Mouse (Mus musculus): ENCODE results near the gene Psph.

Gene Psph

GRCm38 (mm10) chr5:129724834-129725773 lies 62.1 kb downstream of the Psph start, which contains the start of gene Nipsnap2:
Gene Nipsnap2, plus strand, starts transcription at chr5:129725063.
- peaks cover 65% of the 10 kb centered on the region for H3K4me1 ChIP-seq (replicated peaks; ENCODE audit: low read depth, low read length)
- no peaks in the 10 kb centered on the region; the same call in 1 of the 2 replicates for H3K36me3 ChIP-seq (ENCODE audit: insufficient read depth, low read length)
- peak within 1 kb of the TSS; percentile 84 for H3K4me3 ChIP-seq (replicated peaks; ENCODE audit: low read length)
- H3K9me3 ChIP-seq (ENCODE audit: low read length): no peaks in the 10 kb centered on the region
- TF ChIP-seq CTCF (conservative IDR thresholded peaks at IDR 0.05; ENCODE audit: low read length) (peak; percentile 58), POU5F1 (IDR thresholded peaks at IDR 0.05; ENCODE audit: borderline replicate concordance, low read length) (no peak)
- H3K27me3 ChIP-seq (ENCODE audit: insufficient read depth, low read length): no peaks in the 10 kb centered on the region

- Histone ChIP-seq H3K4me1 (replicated peaks; ENCODE audit: low read depth, low read length) (peaks cover 64% of the 10 kb centered on the region), H3K9me3 (ENCODE audit: low read length) (no peaks in the 10 kb centered on the region), H3K27me3 (ENCODE audit: insufficient read depth, low read length) (no peaks in the 10 kb centered on the region), H3K36me3 (ENCODE audit: insufficient read depth, low read length) (peaks cover 6% of the 10 kb centered on the region), H3K4me3 (replicated peaks; ENCODE audit: low read length) (peak overlapping the region; percentile 84)
- no peak for TF ChIP-seq NANOG (IDR thresholded peaks at IDR 0.05; ENCODE audit: borderline replicate concordance, low read length)
- TF ChIP-seq POU5F1 (IDR thresholded peaks at IDR 0.05; ENCODE audit: borderline replicate concordance, low read length): no peak
- TF ChIP-seq CTCF (conservative IDR thresholded peaks at IDR 0.05; ENCODE audit: low read length): no peak
These were observed 63.0 kb downstream of the Psph start for GRCm38 (mm10) chr5:129724268-129724667.

GRCm38 (mm10) chr5:129720176-129720575 lies 67.1 kb downstream of the Psph start:
- H3K4me1 ChIP-seq (replicated peaks; ENCODE audit: low read depth, low read length): peaks cover 48% of the 10 kb centered on the region
- TF ChIP-seq CTCF (conservative IDR thresholded peaks at IDR 0.05; ENCODE audit: low read length) (no peak), POU5F1 (IDR thresholded peaks at IDR 0.05; ENCODE audit: borderline replicate concordance, low read length) (no peak), NANOG (IDR thresholded peaks at IDR 0.05; ENCODE audit: borderline replicate concordance, low read length) (no peak)
- H3K9me3 ChIP-seq (ENCODE audit: low read length): no peaks in the 10 kb centered on the region
- H3K4me3 ChIP-seq (replicated peaks; ENCODE audit: low read length): no peak overlapping the region
- H3K36me3 ChIP-seq (ENCODE audit: insufficient read depth, low read length): peaks cover 37% of the 10 kb centered on the region
- H3K27me3 ChIP-seq (ENCODE audit: insufficient read depth, low read length): no peaks in the 10 kb centered on the region

GRCm38 (mm10) chr5:129717016-129717415 lies 70.2 kb downstream of the Psph start:
- TF ChIP-seq CTCF (conservative IDR thresholded peaks at IDR 0.05; ENCODE audit: low read length): peak; percentile 48
- TF ChIP-seq NANOG (IDR thresholded peaks at IDR 0.05; ENCODE audit: borderline replicate concordance, low read length): no peak
- Histone ChIP-seq H3K27me3 (ENCODE audit: insufficient read depth, low read length) (no peaks in the 10 kb centered on the region), H3K36me3 (ENCODE audit: insufficient read depth, low read length) (peaks cover 37% of the 10 kb centered on the region), H3K9me3 (ENCODE audit: low read length) (no peaks in the 10 kb centered on the region), H3K4me3 (replicated peaks; ENCODE audit: low read length) (no peak overlapping the region), H3K4me1 (replicated peaks; ENCODE audit: low read depth, low read length) (peaks cover 46% of the 10 kb centered on the region)

All from E14TG2a.4 (cell line).